Mouse (Mus musculus) heart, adult 8-10 months (tissue): ENCODE measurements around the gene Stard8. TPM values are rescaled to one million over a fixed set of nuclear protein-coding genes. Genes with fewer than 3 reads are reported as not detected.
A peak's percentile ranks its signal among the peaks of the same experiment; 100 is the strongest.
"Not testable (repeated sequence)": the region's sequence is repeated elsewhere in the genome, so short reads cannot be mapped to it uniquely, and the experiment has no call there.

ENCODE experiments used
- DNase-seq: peaks from one replicate; pipeline ENCODE4 v3.0.0; 2022; ENCODE audit warnings: low spot score
- total RNA-seq, 4 experiments: library from RNA; stranded (reverse); gene quantifications; 2 replicates each; pipeline ENCODE4 v1.2.4; 2022

Stard8 gene
- total RNA-seq, 4 experiments from 2014 or later: 26.1 to 28.2 (median 26.4) TPM

DNA sequence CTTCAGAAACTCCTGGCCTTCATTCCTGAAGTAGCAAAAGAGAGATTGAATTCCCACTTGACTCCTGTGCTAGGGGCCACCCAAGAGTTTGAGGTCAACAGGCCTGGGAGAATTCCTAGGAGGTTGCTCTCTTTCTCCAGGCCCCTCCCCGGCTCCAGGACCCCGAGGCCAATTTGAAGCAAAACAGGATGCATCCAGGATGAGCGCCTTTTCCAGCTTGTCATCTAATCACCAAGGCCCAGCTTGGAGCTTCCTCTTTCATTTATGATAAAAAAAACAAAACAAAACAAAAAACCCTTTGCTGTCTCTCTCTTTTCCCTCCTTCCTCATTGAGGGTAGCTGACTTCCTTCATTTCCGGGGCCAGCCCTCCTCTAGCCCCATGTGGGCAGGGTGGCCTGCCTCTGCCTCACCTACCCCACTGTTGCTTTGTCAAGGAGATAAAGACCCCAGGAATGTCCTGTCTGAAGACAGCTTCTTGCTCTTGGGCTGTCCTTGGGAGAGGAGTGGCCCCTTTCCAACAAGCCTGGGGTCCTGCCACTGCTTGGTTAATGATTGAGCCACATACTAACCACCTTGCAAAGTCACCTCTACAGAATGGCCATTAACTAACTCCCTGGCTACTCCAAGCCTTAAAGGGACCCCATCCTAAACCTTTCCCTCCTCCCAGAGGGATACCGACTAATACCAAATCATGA lies 43.5 kb downstream of the Stard8 start:
- peak; percentile 64 for DNase-seq

DNA sequence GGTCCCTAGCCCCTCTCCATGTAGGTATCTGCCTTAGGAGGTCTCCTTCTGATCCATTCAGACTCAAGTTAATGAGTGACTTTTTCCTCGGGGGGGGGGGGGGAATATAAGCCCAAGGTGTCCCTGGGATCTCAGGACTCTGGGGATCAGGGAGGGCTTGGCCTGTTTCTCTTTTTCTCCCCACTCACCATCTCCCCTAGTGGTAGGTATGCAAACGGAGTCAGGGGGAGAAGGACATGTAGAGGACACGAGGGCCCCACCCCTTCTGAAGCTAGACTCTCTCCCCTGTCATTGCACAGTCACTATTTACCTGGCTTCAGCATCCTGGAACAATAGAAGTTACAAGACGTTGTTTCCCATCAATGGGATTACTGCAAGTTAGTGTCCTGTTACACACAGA lies 45.1 kb downstream of the Stard8 start:
- DNase-seq: no peak

DNA sequence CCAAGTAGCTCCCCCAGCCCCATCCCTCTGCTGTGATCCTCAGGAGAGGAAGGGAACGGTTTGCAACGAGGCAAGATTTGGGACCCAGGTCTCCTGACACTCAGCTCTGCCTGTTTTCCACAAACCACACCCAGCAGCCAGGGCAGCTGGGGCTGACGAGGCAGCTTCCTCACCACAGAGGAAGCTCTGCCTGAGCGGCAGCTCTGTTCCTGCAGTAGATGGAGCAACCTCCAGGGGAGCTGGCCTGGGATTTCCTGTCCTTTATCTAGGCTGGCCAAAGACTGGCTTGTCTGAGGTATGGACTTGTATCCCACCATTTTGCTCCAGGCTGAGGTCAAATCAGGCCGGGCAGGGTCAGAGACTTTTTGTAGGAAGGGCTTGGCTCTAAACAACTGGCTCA lies 46.2 kb downstream of the Stard8 start:
- DNase-seq: peak; percentile 62

DNA sequence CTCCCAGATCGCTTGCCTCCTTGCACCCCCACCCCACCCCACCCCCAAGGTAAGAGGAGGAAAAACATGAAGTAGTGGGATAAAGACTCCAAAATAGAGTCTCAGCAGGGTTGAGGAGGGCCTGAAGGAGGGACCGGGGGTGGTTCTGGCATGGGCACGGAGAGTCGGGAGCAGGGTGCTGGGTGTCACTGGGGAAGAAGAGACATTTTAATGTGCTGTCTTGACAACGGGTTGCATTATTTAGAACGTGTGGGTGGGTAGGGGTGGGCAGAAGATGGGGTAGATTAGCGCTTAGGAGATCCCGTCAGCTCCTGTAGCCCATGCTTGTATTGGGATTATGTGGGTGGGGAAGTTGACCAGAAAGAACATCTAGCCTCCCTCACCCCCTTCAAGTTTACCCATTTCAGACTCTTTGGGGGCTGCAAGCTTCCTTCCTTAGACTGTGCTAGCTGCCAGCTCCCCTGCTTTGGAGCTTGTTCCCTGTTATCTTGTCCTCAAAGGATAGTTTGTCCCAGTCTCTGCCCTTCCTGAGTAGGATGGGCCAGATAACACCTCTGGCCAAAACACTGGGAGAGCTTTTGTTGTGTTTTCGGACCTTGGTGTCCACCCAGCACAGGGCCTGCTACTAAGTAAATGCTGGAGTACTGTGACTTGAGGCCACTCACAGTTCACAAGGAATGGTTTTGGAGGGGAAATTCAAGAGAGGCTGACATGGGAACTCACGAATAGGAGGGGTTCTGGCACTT lies 47.9 kb downstream of the Stard8 start:
- no peak for DNase-seq

DNA sequence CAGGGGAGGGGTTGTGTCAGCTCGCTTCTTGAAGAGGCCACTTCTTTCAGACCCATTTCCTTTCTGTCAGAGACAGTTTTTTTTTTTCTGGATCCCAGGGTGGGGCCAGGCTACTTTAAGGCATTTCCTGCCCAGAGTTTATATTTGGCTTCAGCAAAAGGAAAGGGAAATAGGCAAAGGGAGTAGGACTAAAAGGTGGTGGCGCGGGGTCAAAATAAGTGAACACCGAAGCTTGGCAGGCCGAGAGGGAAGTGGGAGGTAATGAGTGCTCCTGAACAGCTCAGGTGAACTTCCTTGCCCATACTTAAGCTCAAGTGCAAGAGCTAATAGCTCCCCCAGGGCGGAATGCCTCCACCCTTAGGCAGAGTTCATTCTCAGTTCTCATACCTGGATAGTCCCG lies 49.2 kb downstream of the Stard8 start:
- peak; percentile 70 for DNase-seq

DNA sequence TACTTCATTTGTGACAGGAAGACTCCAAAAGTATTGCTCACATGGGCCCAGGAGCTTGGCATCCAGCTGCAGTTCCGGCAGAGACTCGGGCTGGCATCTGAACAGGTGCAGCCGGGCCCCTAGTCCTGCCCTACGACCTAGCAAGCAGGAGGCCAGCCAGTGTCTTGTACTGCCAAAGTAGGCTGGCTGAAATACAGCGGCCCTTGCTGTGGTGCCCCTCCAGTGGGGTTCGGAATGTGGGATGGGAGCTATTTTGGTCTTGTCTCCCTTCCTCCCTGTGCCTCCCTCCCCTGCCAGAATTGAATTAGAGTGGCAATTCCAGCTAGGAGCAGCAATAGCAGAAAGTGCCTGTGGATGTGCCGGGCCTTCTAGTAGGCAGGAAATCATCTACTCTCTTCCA lies 51.5 kb downstream of the Stard8 start:
- no peak for DNase-seq

DNA sequence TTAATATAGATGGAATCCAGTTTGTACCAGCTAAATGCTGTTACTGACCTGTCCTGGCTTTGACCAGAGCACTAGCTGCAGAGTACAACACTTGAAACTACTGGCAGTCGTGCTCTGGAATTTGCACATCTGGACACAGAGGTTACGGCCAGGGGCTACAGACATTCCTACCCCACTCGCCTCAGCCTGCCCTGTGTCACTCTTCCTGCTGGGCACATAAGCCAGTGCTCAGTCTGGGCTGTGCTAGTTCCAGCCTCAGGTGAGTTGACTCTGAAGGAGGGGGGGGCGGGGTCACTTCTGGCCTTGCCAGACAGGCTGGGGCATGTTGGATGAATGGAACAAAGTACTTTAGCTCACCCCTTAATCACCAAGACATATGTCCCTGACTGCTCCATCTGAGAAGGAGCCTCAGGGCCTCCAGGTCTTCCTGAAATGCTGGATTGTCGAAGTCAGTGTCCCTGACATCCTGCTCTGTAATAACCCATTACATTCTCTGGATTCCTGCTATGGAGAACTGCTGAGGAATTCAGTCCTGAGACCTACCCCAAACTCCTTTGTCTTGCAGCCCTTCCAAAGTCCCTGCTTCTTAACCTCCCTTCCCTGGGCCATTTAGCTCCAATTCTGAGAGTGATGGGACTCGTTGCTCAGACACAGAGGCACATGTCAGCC lies 54.9 kb downstream of the Stard8 start:
- no peak for DNase-seq

DNA sequence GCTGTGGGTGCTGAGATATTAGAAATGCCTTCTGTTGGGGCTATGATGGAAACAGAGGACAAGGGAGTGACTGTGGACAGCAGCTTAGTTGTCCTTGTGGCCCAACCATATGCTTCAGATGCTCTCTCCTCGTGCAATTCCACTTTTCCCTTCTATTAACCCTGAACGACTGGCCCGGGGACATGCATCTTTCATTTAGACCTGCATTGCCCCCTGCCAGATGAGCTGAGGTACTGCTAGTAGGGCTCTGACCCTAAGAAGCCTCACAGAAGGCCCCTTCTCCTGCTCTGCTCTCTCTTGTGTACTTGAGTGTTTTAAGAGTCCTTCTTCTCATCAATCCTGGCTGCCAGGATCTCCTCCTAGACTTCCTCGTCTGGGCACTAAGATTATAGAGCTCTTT lies 56.1 kb downstream of the Stard8 start:
- no peak for DNase-seq

DNA sequence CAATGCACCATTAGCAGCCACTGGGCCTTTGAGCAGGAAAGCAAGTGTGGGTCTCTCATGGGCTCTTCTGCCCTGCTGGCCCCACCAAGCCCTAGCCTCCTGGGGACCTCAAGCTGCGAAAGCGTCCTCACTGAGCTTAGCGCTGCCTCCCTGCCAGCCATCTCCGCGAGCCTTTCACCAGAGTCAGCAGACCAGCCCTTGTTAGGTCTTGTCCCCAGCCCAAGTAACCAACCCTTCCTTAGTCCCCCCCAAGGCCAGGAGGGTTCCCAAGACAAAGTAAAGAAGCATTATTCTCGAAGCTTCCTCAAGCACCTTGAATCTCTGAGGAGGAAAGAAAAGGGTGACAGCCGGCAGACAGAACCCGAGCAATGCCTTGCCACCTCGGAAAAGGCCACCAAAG lies 62.5 kb downstream of the Stard8 start:
- no peak for DNase-seq

DNA sequence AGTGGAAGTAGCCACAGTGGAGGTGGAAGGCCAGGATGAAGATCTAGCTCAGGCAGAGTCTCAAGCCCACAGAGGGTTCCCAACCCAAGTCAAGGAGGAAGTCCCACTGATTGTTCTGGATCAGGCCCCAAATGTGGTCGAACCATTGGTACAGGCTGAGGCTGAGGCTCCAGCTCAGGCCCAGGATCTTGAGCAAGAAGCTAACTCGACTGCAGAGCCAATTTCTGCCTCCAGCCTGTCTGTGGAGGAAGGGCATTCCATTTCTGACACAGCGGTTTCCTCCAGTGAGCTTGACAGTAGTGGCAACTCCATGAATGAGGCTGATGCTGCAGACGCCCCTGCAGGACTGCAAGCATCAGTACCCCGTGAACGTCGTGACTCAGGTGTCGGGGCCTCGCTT lies 63.5 kb downstream of the Stard8 start:
- no peak for DNase-seq

DNA sequence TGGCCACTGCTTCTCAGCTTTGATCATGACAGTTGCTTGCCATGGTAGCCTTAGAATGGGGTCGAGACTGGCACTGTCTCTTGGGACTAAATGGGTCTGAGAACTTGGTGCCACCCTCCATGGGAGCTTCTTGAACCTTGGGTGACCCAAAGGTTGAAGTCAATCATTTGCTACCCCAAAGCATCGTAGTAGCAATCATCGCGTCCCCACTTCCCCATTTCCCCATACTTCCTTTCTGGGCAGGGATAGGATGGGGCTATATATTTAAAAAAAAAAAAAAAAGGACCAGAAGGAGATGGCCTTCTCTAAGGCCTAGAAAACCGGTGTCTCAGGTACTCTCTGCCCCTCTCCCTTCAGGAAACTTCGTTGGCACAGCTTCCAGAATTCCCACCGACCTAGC lies 64.2 kb downstream of the Stard8 start:
- no peak for DNase-seq

DNA sequence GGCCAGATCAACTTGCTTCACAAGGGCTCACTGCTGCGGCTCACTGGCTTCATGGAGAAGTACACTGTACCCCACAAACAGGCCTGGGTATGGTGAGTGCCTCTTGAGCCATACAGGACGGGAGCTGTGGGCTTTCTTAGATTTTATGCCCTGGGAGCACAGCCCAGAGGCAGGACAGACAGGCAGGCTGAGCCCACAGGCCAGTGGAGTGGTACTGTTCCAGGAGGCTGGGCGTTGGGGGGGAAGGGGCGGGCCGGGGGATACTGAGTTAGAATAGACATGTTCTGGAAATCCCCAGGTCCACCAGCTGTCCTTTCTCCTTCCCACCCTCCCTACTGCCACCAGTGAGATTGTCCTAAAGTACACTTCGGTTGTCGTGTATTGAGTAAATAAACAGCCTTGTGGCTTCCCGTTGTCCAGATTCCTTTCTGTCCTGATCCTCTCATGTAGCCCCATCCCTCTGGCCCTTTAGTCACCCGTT lies 64.7 kb downstream of the Stard8 start:
- DNase-seq: no peak

DNA sequence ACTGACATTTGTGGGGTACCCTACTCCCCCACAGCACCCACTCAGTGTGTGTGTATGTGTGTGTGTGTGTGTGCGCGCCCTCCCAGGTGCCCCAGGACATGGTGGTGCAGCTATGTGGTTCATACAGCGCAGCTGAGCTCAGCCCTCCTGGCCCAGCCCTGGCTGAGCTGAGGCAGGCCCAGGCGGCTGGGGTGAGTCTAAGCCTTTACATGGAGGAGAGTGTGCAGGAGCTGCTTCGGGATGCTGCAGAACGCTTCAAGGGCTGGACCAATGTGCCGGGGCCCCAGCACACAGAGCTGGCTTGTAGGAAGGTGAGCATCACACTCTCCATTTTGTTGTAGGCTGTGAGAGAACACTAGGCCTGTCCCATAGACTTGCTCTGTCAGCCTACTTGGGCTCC lies 68.1 kb downstream of the Stard8 start:
- DNase-seq: no peak

DNA sequence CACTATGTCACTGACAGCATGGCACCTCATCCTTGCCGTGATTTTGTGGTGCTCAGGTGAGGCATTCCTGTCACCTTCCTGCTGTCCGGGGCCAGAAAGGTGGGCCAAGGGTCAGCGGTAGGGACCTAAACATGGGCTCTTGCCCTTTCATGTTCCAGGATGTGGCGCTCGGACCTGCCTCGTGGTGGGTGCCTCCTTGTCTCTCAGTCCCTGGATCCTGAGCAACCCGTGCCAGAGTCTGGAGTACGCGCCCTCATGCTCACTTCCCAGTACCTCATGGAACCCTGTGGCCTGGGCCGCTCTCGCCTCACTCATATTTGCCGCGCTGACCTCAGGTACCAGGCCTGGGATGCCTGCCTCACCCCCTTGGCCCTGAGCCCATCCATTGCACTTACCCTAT lies 69.5 kb downstream of the Stard8 start:
- no peak for DNase-seq

DNA sequence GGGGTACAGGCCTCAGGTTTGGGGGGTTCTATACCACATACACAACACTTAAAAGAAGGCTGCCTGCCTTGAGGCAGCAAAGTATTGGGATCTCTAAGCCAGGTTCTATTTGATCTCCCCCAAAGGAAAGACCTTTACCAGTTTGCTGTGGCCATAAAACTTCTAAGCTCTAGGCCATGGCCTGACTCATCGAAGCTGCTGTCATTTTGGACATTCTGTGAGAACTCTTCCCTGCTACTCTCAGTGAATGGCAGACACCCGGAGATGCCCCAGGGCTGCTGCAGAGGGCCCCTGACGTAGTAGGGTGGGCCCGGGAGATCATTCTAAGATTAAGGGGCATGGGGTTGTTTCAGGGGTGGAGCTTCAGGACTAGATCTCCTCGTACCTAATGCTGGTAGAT lies 72.1 kb downstream of the Stard8 start:
- DNase-seq: no peak

DNA sequence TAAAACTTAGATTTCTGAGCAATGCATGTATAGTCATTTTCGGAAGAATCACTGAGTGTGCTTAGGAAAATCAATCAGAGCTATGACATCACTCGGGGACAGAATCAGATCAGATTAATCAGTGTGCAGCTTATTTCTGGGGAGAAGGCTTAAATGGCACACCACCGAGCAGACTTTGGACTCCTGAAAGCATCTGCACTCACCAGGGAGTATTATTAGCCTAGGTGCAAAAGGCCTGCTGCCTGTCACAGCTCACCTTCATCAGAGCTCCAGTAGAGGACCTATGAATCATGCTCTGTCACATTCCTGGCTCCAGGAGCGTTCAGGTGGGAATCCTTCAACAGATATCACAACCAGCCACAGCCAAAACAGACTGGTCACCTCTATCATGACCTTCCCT lies 73.4 kb downstream of the Stard8 start:
- DNase-seq: no peak

DNA sequence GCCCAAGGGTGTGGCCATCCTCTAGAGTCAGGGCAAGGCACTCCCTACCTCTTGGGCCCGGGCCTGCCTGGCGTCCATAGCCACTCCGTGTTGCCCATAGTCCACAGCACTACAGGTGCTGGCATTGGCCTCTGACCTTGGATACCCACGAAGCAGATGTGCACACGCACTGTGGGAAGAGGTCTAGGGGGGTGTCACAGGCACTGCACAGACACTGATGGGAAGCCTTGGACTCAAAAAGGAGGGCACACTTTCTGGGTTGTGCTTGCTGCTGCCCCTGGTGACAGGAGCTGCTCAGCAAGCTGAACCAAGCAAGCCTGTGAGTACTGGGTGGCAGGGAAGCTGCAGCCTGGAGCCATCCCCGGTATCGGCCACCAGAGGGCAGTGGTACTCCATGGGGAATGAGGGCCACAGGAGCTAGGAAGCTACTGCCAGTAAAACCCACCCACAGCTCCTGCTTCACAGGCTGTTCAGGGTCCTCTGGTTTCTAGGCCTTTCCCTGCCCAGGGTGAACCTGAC lies 75.4 kb downstream of the Stard8 start:
- not testable (repeated sequence) for DNase-seq

DNA sequence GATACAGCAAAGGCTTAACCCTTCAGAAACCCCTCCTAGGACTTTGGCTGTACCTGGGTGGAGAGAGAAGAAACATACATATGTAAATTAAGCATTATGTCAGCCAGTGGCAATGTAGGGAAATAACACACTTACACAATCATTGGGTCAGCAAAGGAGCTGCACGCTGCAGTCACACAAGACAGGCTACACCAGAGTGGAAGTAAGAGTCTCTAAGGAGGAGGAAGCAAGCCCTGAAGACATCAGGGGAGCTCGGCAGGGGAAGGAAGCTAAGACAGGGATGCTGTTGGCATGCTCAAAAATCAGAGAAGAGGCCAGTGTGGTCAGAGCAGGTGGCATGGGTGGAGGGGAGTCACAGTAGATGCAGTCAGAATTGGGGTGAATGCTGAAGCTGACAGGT lies 89.7 kb downstream of the Stard8 start:
- DNase-seq: no peak

DNA sequence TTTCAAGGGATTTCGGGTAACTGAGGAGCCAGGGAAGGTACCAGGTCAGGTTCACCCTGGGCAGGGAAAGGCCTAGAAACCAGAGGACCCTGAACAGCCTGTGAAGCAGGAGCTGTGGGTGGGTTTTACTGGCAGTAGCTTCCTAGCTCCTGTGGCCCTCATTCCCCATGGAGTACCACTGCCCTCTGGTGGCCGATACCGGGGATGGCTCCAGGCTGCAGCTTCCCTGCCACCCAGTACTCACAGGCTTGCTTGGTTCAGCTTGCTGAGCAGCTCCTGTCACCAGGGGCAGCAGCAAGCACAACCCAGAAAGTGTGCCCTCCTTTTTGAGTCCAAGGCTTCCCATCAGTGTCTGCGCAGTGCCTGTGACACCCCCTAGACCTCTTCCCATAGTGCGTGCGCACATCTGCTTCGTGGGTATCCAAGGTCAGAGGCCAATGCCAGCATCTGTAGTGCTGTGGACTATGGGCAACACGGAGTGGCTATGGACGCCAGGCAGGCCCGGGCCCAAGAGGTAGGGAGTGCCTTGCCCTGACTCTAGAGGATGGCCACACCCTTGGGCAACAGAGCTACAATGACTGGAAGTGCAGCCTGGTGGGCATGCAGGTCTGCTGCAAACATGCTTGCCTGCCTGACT lies 108.2 kb downstream of the Stard8 start:
- not testable (repeated sequence) for DNase-seq

DNA sequence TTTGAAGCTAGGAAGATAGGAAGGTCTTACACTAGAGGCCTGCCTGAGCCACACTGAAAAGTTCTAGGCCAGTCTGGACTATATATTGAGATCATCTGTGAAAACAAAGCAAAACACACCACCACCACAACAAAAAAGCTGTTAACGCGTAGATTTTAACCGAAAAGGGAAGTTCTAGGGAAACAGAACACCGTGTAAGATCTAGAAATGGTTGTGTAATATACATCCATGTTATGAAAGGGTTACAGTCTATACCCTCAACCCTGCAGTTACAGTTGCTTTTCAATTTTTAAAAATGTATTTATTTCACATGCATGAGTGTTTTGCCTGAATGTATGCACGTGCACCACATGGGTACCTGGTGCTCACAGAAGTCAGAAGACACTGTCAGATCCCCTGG lies 116.5 kb downstream of the Stard8 start:
- no peak for DNase-seq
